Mouse (Mus musculus) frontal cortex, adult (tissue): ENCODE measurements at regions not wholly inside any gene's neighbourhood (a gene's known extent, or its start where the extent isn't known, plus 50 kb on each side); places are given as distances from the start of the nearest gene placed in this dataset.

Experiments used
- ATAC-seq: cut with Nextera tagmentation; 2 replicates; pipeline ENCODE4 v1.9.2; 2017; ENCODE audit warnings: mild to moderate bottlenecking, moderate library complexity, mixed read lengths; ENCODE audit not compliant: low TSS enrichment

- ATAC-seq, result peak; percentile 49
Measured at GRCm38 (mm10) chr1:55888711-55889366, 483.1 kb downstream of the Plcl1 start.

GRCm38 (mm10) chr1:55890511-55891151 lies 484.9 kb downstream of the Plcl1 start:
- peak; percentile 68 for ATAC-seq

- ATAC-seq, result no peak
Measured at GRCm38 (mm10) chr1:55891894-55892293, 486.2 kb downstream of the Plcl1 start.

- peak; percentile 5; the same call in 1 of the 2 replicates for ATAC-seq
Measured at GRCm38 (mm10) chr1:55897572-55897971, 491.9 kb downstream of the Plcl1 start.

GRCm38 (mm10) chr1:55898031-55898430 lies 492.3 kb downstream of the Plcl1 start:
- ATAC-seq, result no peak

GRCm38 (mm10) chr1:55900033-55900432 lies 494.3 kb downstream of the Plcl1 start:
- peak; percentile 84 for ATAC-seq

GRCm38 (mm10) chr1:55903177-55903576 lies 497.5 kb downstream of the Plcl1 start:
- ATAC-seq, result no peak

GRCm38 (mm10) chr1:55904571-55904970 lies 498.9 kb downstream of the Plcl1 start:
- no peak for ATAC-seq

GRCm38 (mm10) chr1:55905232-55905631 lies 499.5 kb downstream of the Plcl1 start:
- no peak for ATAC-seq

GRCm38 (mm10) chr1:55910024-55910423 lies 504.3 kb downstream of the Plcl1 start:
- ATAC-seq, result no peak

GRCm38 (mm10) chr1:55914284-55914683 lies 508.6 kb downstream of the Plcl1 start:
- ATAC-seq, result no peak

GRCm38 (mm10) chr1:55915940-55916339 lies 510.2 kb downstream of the Plcl1 start:
- ATAC-seq, result peak; percentile 81

- no peak for ATAC-seq
Measured at GRCm38 (mm10) chr1:55919516-55919915, 513.8 kb downstream of the Plcl1 start.

- ATAC-seq, result no peak
Measured at GRCm38 (mm10) chr1:55946786-55947549, 541.2 kb downstream of the Plcl1 start.

- no peak for ATAC-seq
Measured at GRCm38 (mm10) chr1:55947618-55948283, 542.0 kb downstream of the Plcl1 start.

- peak; percentile 73 for ATAC-seq
Measured at GRCm38 (mm10) chr1:55949606-55950005, 543.9 kb downstream of the Plcl1 start.

- ATAC-seq, result peak; percentile 66
Measured at GRCm38 (mm10) chr1:55957804-55958445, 552.2 kb downstream of the Plcl1 start.

GRCm38 (mm10) chr1:55960291-55960690 lies 554.6 kb downstream of the Plcl1 start:
- ATAC-seq, result peak; percentile 90

GRCm38 (mm10) chr1:55963867-55964266 lies 558.1 kb downstream of the Plcl1 start:
- no peak for ATAC-seq

GRCm38 (mm10) chr1:55966273-55966672 lies 560.6 kb downstream of the Plcl1 start:
- ATAC-seq, result no peak

- no peak for ATAC-seq
Measured at GRCm38 (mm10) chr1:55967869-55968268, 562.1 kb downstream of the Plcl1 start.

- ATAC-seq, result no peak
Measured at GRCm38 (mm10) chr1:55977796-55978195, 572.1 kb downstream of the Plcl1 start.
